Mouse (Mus musculus) heart, postnatal 14 days (tissue): ENCODE results near the gene Cdh18. TPM values are rescaled to one million over a fixed set of nuclear protein-coding genes. Genes with fewer than 3 reads are reported as not detected.
"Not testable (repeated sequence)": the region's sequence is repeated elsewhere in the genome, so short reads cannot be mapped to it uniquely, and the experiment has no call there.

ENCODE experiments used
- DNase-seq, 2 experiments: peaks; one replicate each; pipeline ENCODE4 v3.0.0; 2021 to 2022
- intact Hi-C: fragments of 180-260 bp; cut with DNase I; formaldehyde crosslinking; loops from one replicate; pipeline ENCODE4 v1.15.1; 2025
- total RNA-seq, 2 experiments: library from RNA; stranded (reverse); gene quantifications; 2 replicates each; pipeline ENCODE4 v1.2.3; 2021

The Cdh18 gene
- total RNA-seq, 2 experiments from 2014 or later, result not detected

DNA sequence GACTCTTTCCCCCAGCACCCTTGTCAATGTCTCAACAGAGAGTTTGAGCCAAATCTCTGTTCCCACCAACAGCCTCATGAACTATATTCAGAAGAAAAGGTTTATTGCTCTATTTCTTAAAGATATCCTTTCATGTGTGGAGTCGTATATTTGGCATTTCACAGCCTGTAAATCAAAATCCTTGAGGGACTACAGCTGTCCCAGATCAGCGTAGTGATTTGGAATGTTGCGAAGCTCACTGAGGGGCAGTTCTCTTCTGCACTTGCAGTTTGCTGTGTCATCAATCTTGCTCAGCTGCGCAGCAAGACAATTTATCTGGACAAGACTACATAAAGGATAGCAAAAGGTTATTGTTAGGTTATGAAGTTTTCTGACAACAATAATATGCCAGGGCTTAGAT, 385.5 kb downstream of the Cdh18 start:
- intact Hi-C loops, result no loop called here
- DNase-seq, result no peak

GRCm38 (mm10) chr15:22947234-22947633, 398.4 kb downstream of the Cdh18 start:
- intact Hi-C loops, result no loop called here
- DNase-seq, result no peak

- intact Hi-C loops, result no loop called here
- DNase-seq, result no peak
These were observed 420.6 kb downstream of the Cdh18 start for GRCm38 (mm10) chr15:22969424-22969823.

- intact Hi-C loops, result no loop called here
- no peak for DNase-seq
These were observed 431.3 kb downstream of the Cdh18 start for GRCm38 (mm10) chr15:22980136-22980535.

GRCm38 (mm10) chr15:22984647-22985046, 435.8 kb downstream of the Cdh18 start:
- intact Hi-C loops, result no loop called here
- no peak for DNase-seq

- DNase-seq, result no peak
- intact Hi-C loops, result no loop called here
These were observed 467.9 kb downstream of the Cdh18 start for GRCm38 (mm10) chr15:23016680-23017079.

- intact Hi-C loops, result no loop called here
- DNase-seq, result no peak
These were observed 472.3 kb downstream of the Cdh18 start for GRCm38 (mm10) chr15:23021151-23021550.

GRCm38 (mm10) chr15:23022635-23023034, 473.8 kb downstream of the Cdh18 start:
- DNase-seq, result no peak
- intact Hi-C loops, result no loop called here

- intact Hi-C loops, result no loop called here
- DNase-seq, result no peak
These were observed 486.9 kb downstream of the Cdh18 start for GRCm38 (mm10) chr15:23035551-23036207.

- peak; percentile 44 to 47 for DNase-seq
- intact Hi-C loops, result no loop called here
These were observed 487.6 kb downstream of the Cdh18 start for GRCm38 (mm10) chr15:23036208-23037065.

- intact Hi-C loops, result no loop called here
- no peak for DNase-seq
These were observed 488.7 kb downstream of the Cdh18 start for GRCm38 (mm10) chr15:23037561-23037960.

DNA sequence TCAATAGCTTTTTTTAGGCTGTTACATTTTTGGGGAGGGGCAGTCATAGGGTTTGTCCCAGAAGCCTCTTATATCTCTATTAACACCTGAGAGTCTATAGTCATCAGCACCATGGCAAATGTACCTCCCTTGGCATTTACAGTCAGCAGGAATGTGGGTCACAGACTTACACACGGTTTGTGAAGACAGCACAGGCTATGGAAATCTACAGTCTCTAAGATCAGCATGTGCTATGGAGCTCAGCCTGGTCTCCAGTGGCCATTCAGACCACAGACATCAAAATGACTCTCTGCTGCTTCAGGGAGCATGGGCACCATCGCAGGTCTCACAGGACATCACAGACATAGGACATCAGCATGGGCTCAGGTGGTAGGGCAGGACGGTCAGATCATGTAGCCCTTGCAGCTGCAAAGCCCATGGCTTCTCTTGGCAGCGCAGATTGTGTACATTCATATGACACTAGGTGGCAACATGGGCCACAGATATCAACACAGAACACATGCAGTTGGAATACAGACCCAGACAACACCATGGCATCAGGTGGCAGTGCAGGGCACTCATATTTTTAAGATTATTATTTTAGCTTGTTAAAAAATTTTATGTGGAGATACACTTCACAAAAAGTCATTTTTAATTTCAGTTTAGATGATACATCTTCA, 497.4 kb downstream of the Cdh18 start:
- DNase-seq, result no peak
- intact Hi-C loops, result no loop called here

DNA sequence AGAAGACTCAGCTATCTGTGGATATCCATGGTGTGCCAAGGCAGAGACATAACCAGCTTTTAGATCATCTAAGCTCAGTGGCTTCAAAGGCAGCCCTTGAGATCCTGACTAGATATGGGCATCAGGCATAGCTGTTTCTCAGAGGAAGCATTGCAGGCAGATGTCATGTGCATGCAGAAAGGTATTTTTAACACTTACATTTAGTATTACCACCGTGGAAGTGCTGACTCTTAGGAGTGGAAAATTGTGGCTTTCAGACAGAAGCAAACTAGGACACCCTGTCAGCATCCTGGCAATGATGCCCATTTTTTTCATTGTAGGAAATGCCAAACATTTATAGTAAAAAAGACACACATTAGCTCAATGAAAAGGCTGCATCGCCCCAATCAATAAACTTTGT, 503.2 kb downstream of the Cdh18 start:
- intact Hi-C loops, result no loop called here
- DNase-seq, result no peak

DNA sequence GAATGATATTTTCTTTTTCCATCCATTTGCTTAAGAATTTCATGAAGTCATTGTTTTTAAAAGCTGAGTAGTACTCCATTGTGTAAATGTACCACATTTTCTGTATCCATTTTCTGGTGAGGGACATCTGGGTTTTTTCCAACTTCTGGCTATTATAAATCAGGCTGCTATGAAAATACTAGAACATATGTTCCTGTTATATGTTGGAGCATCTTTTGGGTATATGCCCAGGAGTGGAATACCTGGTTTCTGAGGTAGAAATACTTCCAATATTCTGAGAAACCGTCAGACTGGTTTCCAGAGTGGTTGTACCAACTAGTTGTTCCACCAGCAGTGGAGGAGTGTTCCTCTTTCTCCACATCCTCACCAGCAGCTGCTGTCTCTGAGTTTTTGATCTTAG, 536.5 kb downstream of the Cdh18 start:
- intact Hi-C loops, DNase-seq: not testable (repeated sequence)

DNA sequence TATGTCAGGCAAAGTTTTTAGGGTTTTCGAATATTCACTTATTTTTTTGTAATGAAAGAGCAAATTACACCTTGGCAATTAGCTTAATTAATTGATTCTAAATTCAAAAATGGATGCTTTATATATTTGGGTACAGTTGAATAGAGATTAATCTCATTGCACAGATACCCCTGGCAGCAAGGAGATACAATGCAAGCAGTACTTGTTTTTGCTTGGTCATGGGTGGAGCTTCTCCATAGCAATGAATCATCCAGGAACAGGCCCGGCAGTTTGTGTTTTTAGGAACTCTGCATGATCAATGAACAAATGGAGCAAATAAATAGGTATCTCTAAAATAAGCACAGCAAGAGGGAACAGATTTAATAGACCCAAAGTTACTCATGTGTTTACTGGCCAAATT, 538.7 kb downstream of the Cdh18 start:
- no peak for DNase-seq
- intact Hi-C loops, result no loop called here

- intact Hi-C loops, result no loop called here
- DNase-seq, result no peak
These were observed 547.8 kb downstream of the Cdh18 start for GRCm38 (mm10) chr15:23096601-23097000.

GRCm38 (mm10) chr15:23104668-23105380, 556.0 kb downstream of the Cdh18 start:
- intact Hi-C loops, result no loop called here
- DNase-seq, result no peak

DNA sequence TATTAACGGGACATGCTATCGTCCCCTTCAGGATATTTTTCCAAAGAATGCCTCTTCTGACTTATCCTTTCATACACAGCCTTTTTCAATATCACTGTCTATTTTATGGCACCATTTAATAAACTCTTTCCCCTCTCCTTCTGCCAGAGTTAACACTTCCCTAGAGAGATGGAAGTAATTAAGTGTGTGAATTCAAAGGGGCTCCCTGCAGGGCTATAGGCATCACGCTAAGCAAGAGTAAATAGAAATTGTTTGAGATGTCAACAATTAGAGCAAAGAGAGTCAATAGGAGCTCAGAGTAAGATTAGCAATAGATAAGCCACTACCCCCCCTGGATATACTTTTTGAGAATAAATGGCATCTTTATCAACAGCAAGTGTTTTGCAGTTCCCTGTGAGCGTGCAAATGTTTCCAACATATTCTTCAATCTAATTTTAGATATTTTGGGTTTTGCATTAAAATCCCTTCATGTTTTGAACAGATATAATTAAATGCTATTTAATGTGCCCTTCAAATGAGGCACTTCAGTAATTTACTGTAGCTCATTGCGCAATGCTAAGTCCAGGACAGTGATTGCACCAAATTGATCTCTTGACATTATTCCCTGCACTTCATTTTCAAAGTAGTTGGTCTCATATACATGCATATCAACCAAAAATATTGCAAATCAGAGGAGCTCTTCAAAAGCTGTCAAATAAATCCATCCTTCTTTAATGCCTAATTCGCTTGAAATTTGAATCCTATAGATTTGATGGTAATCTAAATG, 586.3 kb downstream of the Cdh18 start:
- intact Hi-C loops, result no loop called here
- no peak for DNase-seq

DNA sequence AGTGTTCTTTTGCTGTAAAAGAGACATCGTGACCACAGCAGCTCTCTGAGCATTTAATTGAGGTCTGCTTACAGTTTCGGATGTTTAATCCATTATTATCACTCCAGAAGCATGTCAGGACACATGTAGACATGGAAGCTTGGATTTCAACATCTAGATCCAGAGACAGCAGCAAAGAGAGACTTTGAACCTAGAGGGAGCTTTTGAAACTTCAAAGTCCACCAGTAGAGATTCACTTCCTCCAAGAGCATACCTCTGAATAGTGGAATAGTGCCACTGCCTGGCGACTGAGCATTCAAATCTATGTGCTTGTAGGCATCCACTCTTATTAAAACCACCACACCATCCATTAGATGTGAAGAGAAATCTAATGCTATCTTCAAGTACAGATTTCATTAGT, 588.1 kb downstream of the Cdh18 start:
- DNase-seq, result no peak

DNA sequence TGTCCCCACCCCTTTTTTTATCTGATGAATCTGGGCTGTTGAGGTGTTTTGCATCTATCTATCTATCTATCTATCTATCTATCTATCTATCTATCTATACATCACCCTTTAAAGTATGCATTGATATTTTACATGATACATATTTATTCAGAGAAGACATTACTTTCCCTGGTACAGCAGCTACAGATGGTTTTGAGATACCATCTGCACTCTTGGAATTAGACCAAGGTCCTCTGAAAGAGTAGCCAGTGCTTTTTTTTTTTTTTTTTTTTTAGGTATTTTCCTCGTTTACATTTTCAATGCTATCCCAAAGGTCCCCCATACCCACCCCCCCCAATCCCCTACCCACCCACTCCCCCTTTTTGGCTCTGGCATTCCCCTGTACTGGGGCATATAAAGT, 594.1 kb downstream of the Cdh18 start:
- intact Hi-C loops, DNase-seq: not testable (repeated sequence)

More for the DNA sequence above, 588.1 kb downstream of the Cdh18 start:
- intact Hi-C loops, result no loop called here
